Mouse (Mus musculus): ENCODE measurements around the gene Prps1. TPM values are rescaled to one million over a fixed set of nuclear protein-coding genes. Genes with fewer than 3 reads are reported as not detected.

Prps1 gene
- polyA plus RNA-seq, 1 experiment: not detected

DNA sequence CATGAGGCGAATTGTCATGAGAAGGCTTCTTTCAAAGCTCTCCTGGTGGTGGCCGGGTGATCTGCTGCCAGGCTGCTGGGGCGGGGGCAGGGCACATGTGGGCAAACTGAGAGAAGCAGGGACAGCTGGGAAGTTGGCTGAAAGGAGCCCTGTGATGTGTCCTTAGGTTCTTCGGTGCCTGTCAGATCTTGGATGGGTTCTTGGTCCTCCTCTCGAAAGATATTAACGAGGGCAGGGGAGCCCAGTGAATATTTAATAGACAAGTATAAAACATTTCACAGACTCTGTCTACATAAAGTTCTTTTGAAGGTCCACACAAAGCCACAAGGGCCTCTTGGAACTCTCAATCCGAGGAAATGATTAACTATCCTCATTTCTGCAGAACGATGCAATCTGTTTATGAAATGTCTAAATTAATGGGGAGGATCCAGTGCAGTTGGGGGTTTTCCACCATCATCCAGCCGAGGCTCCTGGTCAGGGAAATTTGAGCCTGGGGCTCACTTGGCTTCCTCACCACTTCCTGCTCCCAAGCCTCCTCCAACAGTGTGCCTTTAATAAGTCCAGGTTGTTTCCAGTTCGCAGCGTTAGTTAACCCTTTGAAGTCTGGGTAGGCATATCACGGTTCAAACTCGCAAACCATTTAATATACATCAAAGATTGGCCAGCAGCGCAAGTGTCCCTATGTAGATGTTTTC lies 65.8 kb downstream of the Prps1 start:
- WGBS: 67% methylated on average over 14 of the region's 14 CpGs

DNA sequence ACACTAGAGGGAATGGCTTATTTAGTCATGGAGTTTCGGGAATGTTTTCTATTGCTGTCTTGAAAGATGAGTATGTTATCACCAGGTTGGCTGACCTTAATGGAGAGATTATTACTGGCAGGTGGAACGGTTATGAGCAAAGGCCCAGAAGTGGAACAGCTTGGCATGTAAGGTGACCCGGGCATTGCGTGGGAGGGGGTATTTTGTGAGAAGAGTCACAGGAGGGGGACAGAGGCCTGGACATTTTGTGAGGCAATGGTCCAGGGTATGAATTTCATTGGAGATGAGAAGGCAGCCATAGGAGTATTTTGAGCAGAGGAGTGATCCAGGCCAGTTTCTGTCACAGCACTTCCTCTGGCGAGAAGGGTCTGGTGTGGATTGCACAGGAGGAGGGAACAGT lies 67.8 kb downstream of the Prps1 start:
- Histone ChIP-seq H3K4me1 (ENCODE audit: control insufficient read depth, insufficient read depth, low read length) (peaks cover 4% of the 10 kb centered on the region; the same call in 1 of the 2 replicates), H3K4me3 (ENCODE audit: insufficient read depth, low read depth, low read length) (no peak overlapping the region), H3K27ac (ENCODE audit: insufficient read depth, low read depth, low read length) (no peak overlapping the region)
- TF ChIP-seq POLR2A (IDR thresholded peaks at IDR 0.05; ENCODE audit: insufficient read depth, low read depth, low read length): no peak
- TF ChIP-seq CTCF (IDR thresholded peaks at IDR 0.05; ENCODE audit: insufficient read depth, low read depth, low read length): no peak
- WGBS: 92% methylated on average over 5 of the region's 5 CpGs

More for the DNA sequence above, 65.8 kb downstream of the Prps1 start:
- TF ChIP-seq CTCF (IDR thresholded peaks at IDR 0.05; ENCODE audit: insufficient read depth, low read depth, low read length) (no peak), POLR2A (IDR thresholded peaks at IDR 0.05; ENCODE audit: insufficient read depth, low read depth, low read length) (no peak)
- Histone ChIP-seq H3K4me1 (ENCODE audit: control insufficient read depth, insufficient read depth, low read length) (peaks cover 4% of the 10 kb centered on the region; the same call in 1 of the 2 replicates), H3K4me3 (ENCODE audit: insufficient read depth, low read depth, low read length) (no peak overlapping the region), H3K27ac (ENCODE audit: insufficient read depth, low read depth, low read length) (no peak overlapping the region)

Other genes with a start within 250 kb of the Prps1 start
- not detected in 2 replicates for gene Frmpd3, start 114.3 kb upstream of the Prps1 start, polyA plus RNA-seq (2012; ENCODE audit: insufficient read depth, insufficient read length, low replicate concordance, missing spikeins)
- gene Tsc22d3, start 144.0 kb downstream of the Prps1 start, polyA plus RNA-seq (2012; ENCODE audit: insufficient read depth, insufficient read length, low replicate concordance, missing spikeins): not detected in 2 replicates
- not detected in 2 replicates for gene Mid2, start 208.0 kb downstream of the Prps1 start, polyA plus RNA-seq (2012; ENCODE audit: insufficient read depth, insufficient read length, low replicate concordance, missing spikeins)